Mouse (Mus musculus): ENCODE measurements around the gene Sord. TPM values are rescaled to one million over a fixed set of nuclear protein-coding genes. Genes with fewer than 3 reads are reported as not detected.
"Not testable (repeated sequence)": the region's sequence is repeated elsewhere in the genome, so short reads cannot be mapped to it uniquely, and the experiment has no call there.

Sord gene
- polyA plus RNA-seq, 1 experiment = 23.0 TPM

DNA sequence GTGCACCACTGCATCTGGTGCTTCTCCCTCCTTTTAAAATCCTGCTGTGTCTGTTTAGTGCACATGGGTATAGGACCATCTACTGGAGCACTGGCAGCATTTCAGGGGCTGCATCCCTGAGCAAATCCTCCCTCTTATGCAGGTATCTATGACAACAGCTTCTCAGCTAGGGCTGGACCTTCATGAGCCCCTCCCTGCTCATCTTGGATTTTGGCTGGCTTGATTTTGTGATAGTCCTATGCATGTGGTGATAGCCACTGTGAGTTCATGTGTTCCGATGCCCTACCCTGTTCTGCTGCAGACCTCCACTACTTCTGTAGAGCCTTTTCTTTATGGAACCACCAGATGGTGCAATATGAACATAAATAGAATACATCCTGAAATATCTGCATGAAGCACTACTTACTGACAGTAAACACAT is 40.0 kb upstream of the Sord start:
- Histone ChIP-seq H3K79me3 (ENCODE audit: low read depth) (no peaks in the 10 kb centered on the region), H3K36me3 (ENCODE audit: control insufficient read depth, insufficient read depth) (no peaks in the 10 kb centered on the region), H3ac (ENCODE audit: control insufficient read depth, insufficient read length, low read depth) (no peak overlapping the region), H3K79me2 (ENCODE audit: control insufficient read depth, insufficient read depth) (no peaks in the 10 kb centered on the region), H3K4me3 (ENCODE audit: insufficient read depth, poor library complexity, severe bottlenecking) (no peak overlapping the region), H3K27me3 (ENCODE audit: control insufficient read depth, insufficient read depth, insufficient read length) (no peaks in the 10 kb centered on the region)
- no peak for TF ChIP-seq FOSL1 (IDR thresholded peaks at IDR 0.05; ENCODE audit: insufficient read depth, low read length, poor library complexity, severe bottlenecking)
- TF ChIP-seq CEBPB (IDR thresholded peaks at IDR 0.05; ENCODE audit: low read depth) = no peak
- TF ChIP-seq MYOD1 (IDR thresholded peaks at IDR 0.05; ENCODE audit: control insufficient read depth, insufficient read length, low read depth) = no peak
- TF ChIP-seq USF1 (IDR thresholded peaks at IDR 0.05; ENCODE audit: low read depth) = no peak
- TF ChIP-seq MYOG (IDR thresholded peaks at IDR 0.05; ENCODE audit: control insufficient read depth, extremely low read depth, insufficient read length) = no peak
- TF ChIP-seq CTCF (IDR thresholded peaks at IDR 0.05; ENCODE audit: control insufficient read depth, insufficient read depth, insufficient read length) = no peak
- TF ChIP-seq MAX (IDR thresholded peaks at IDR 0.05) = no peak

- Histone ChIP-seq H3K79me3 (ENCODE audit: low read depth) (no peaks in the 10 kb centered on the region), H3K4me3 (ENCODE audit: insufficient read depth, poor library complexity, severe bottlenecking) (no peak overlapping the region), H3ac (ENCODE audit: control insufficient read depth, insufficient read length, low read depth) (no peak overlapping the region), H3K36me3 (ENCODE audit: control insufficient read depth, insufficient read depth) (no peaks in the 10 kb centered on the region), H3K79me2 (ENCODE audit: control insufficient read depth, insufficient read depth) (no peaks in the 10 kb centered on the region), H3K27me3 (ENCODE audit: control insufficient read depth, insufficient read depth, insufficient read length) (no peaks in the 10 kb centered on the region)
- no peak for TF ChIP-seq CEBPB (IDR thresholded peaks at IDR 0.05; ENCODE audit: low read depth)
- no peak for TF ChIP-seq CTCF (IDR thresholded peaks at IDR 0.05; ENCODE audit: control insufficient read depth, insufficient read depth, insufficient read length)
- no peak for TF ChIP-seq FOSL1 (IDR thresholded peaks at IDR 0.05; ENCODE audit: insufficient read depth, low read length, poor library complexity, severe bottlenecking)
- TF ChIP-seq MYOG (IDR thresholded peaks at IDR 0.05; ENCODE audit: control insufficient read depth, extremely low read depth, insufficient read length) = no peak
- TF ChIP-seq USF1 (IDR thresholded peaks at IDR 0.05; ENCODE audit: low read depth) = no peak
- no peak for TF ChIP-seq MAX (IDR thresholded peaks at IDR 0.05)
- no peak for TF ChIP-seq MYOD1 (IDR thresholded peaks at IDR 0.05; ENCODE audit: control insufficient read depth, insufficient read length, low read depth)
Observed at GRCm38 (mm10) chr2:122201501-122201900, 33.0 kb upstream of the Sord start.

GRCm38 (mm10) chr2:122206440-122207107 is 28.0 kb upstream of the Sord start:
- Histone ChIP-seq H3K79me2 (ENCODE audit: control insufficient read depth, insufficient read depth) (no peaks in the 10 kb centered on the region), H3ac (ENCODE audit: control insufficient read depth, insufficient read length, low read depth) (no peak overlapping the region), H3K4me3 (ENCODE audit: insufficient read depth, poor library complexity, severe bottlenecking) (no peak overlapping the region), H3K79me3 (ENCODE audit: low read depth) (no peaks in the 10 kb centered on the region), H3K27me3 (ENCODE audit: control insufficient read depth, insufficient read depth, insufficient read length) (no peaks in the 10 kb centered on the region), H3K36me3 (ENCODE audit: control insufficient read depth, insufficient read depth) (no peaks in the 10 kb centered on the region)
- TF ChIP-seq FOSL1 (IDR thresholded peaks at IDR 0.05; ENCODE audit: insufficient read depth, low read length, poor library complexity, severe bottlenecking) = no peak
- TF ChIP-seq MYOG (IDR thresholded peaks at IDR 0.05; ENCODE audit: control insufficient read depth, extremely low read depth, insufficient read length) = no peak
- no peak for TF ChIP-seq MYOD1 (IDR thresholded peaks at IDR 0.05; ENCODE audit: control insufficient read depth, insufficient read length, low read depth)
- no peak for TF ChIP-seq CTCF (IDR thresholded peaks at IDR 0.05; ENCODE audit: control insufficient read depth, insufficient read depth, insufficient read length)
- TF ChIP-seq CEBPB (IDR thresholded peaks at IDR 0.05; ENCODE audit: low read depth) = no peak
- no peak for TF ChIP-seq USF1 (IDR thresholded peaks at IDR 0.05; ENCODE audit: low read depth)
- TF ChIP-seq MAX (IDR thresholded peaks at IDR 0.05) = no peak

GRCm38 (mm10) chr2:122210534-122211228 is 23.9 kb upstream of the Sord start:
- no peaks in the 10 kb centered on the region for H3K27me3 ChIP-seq (ENCODE audit: control insufficient read depth, insufficient read depth, insufficient read length)
- H3K4me3 ChIP-seq (ENCODE audit: insufficient read depth, poor library complexity, severe bottlenecking) = no peak overlapping the region
- H3K79me3 ChIP-seq (ENCODE audit: low read depth) = no peaks in the 10 kb centered on the region
- no peaks in the 10 kb centered on the region for H3K36me3 ChIP-seq (ENCODE audit: control insufficient read depth, insufficient read depth)
- no peak overlapping the region for H3ac ChIP-seq (ENCODE audit: control insufficient read depth, insufficient read length, low read depth)
- no peak for TF ChIP-seq CEBPB (IDR thresholded peaks at IDR 0.05; ENCODE audit: low read depth)
- no peak for TF ChIP-seq MYOG (IDR thresholded peaks at IDR 0.05; ENCODE audit: control insufficient read depth, extremely low read depth, insufficient read length)
- TF ChIP-seq MAX (IDR thresholded peaks at IDR 0.05) = no peak
- TF ChIP-seq MYOD1 (IDR thresholded peaks at IDR 0.05; ENCODE audit: control insufficient read depth, insufficient read length, low read depth) = no peak
- TF ChIP-seq CTCF (IDR thresholded peaks at IDR 0.05; ENCODE audit: control insufficient read depth, insufficient read depth, insufficient read length) = no peak
- TF ChIP-seq FOSL1 (IDR thresholded peaks at IDR 0.05; ENCODE audit: insufficient read depth, low read length, poor library complexity, severe bottlenecking) = no peak
- no peak for TF ChIP-seq USF1 (IDR thresholded peaks at IDR 0.05; ENCODE audit: low read depth)
- no peaks in the 10 kb centered on the region for H3K79me2 ChIP-seq (ENCODE audit: control insufficient read depth, insufficient read depth)

GRCm38 (mm10) chr2:122217075-122217474 is 17.5 kb upstream of the Sord start:
- not testable (repeated sequence) for H3ac ChIP-seq (ENCODE audit: control insufficient read depth, insufficient read length, low read depth); H3K36me3 ChIP-seq (ENCODE audit: control insufficient read depth, insufficient read depth); H3K79me3 ChIP-seq (ENCODE audit: low read depth); H3K79me2 ChIP-seq (ENCODE audit: control insufficient read depth, insufficient read depth); H3K27me3 ChIP-seq (ENCODE audit: control insufficient read depth, insufficient read depth, insufficient read length); H3K4me3 ChIP-seq (ENCODE audit: insufficient read depth, poor library complexity, severe bottlenecking)
